Mouse (Mus musculus): ENCODE data around the gene Ern1. TPM values are rescaled to one million over a fixed set of nuclear protein-coding genes. Genes with fewer than 3 reads are reported as not detected.
A peak's percentile ranks its signal among the peaks of the same experiment; 100 is the strongest.

The Ern1 gene
- polyA plus RNA-seq, 1 experiment from 2014 or later: 3.9 TPM

DNA sequence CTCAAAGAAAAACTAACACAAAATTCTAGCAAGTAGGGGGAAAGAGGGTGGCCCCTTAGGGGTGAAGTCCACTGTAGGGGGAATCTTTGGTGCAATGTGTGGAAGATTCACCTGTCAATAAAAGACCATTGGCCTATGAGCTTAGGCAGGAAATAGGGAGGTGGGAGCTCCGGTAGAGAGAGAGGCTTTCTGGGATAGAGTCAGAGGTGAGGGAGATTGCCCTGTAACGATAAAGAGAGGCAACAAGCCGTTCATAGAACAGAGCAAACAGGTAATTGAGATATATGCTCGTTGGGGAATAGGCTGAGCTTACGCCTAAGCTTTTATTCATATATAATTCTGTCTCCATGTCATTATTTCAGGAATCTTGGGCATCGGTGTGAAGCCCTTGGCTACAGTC is 100.6 kb downstream of the Ern1 start:
- no peak for DNase-seq
- H3K4me3 ChIP-seq (replicated peaks): peak overlapping the region; percentile 14; the same call in 1 of the 2 replicates
- H3K36me3 ChIP-seq: no peaks in the 10 kb centered on the region
- H3K27me3 ChIP-seq: no peaks in the 10 kb centered on the region
- no peaks in the 10 kb centered on the region for H3K9me3 ChIP-seq (replicated peaks)
- ATAC-seq (ENCODE audit: low read depth): no peak
- no peak overlapping the region for H3K9ac ChIP-seq
- peak overlapping the region; percentile 70 for H3K27ac ChIP-seq
- peak overlapping the region; percentile 36 for H3K4me2 ChIP-seq
- WGBS (ENCODE audit: insufficient replicate concordance): 34% methylated on average over 6 of the region's 6 CpGs
- H3K4me1 ChIP-seq (replicated peaks): peaks cover 70% of the 10 kb centered on the region

DNA sequence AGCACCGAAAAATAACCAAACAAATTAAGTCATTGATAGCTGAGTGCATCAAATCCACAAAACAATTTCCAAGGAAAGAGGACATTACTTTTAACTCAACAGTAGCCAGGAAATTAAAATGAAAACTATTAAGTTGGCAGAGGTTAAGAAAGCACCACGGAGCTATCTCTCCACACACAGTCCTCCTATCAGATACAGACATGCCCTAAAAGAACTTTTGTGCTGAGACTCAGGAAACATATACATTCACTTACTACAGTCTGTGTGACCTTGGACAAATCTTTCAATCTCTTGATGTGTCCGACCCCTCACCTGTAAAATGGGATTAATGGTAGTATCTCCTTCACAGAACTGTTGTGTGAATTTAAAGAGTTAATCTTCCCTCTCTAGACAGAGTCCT is 101.2 kb downstream of the Ern1 start:
- Histone ChIP-seq H3K27ac (peak overlapping the region; percentile 70; the same call in 1 of the 2 replicates), H3K27me3 (no peaks in the 10 kb centered on the region), H3K4me2 (peak overlapping the region; percentile 23), H3K36me3 (no peaks in the 10 kb centered on the region), H3K9ac (no peak overlapping the region), H3K4me1 (replicated peaks) (peaks cover 72% of the 10 kb centered on the region), H3K4me3 (replicated peaks) (no peak overlapping the region), H3K9me3 (replicated peaks) (no peaks in the 10 kb centered on the region)
- ATAC-seq (ENCODE audit: low read depth): no peak
- 47% methylated on average over 3 of the region's 3 CpGs for WGBS (ENCODE audit: insufficient replicate concordance)
- DNase-seq: no peak

DNA sequence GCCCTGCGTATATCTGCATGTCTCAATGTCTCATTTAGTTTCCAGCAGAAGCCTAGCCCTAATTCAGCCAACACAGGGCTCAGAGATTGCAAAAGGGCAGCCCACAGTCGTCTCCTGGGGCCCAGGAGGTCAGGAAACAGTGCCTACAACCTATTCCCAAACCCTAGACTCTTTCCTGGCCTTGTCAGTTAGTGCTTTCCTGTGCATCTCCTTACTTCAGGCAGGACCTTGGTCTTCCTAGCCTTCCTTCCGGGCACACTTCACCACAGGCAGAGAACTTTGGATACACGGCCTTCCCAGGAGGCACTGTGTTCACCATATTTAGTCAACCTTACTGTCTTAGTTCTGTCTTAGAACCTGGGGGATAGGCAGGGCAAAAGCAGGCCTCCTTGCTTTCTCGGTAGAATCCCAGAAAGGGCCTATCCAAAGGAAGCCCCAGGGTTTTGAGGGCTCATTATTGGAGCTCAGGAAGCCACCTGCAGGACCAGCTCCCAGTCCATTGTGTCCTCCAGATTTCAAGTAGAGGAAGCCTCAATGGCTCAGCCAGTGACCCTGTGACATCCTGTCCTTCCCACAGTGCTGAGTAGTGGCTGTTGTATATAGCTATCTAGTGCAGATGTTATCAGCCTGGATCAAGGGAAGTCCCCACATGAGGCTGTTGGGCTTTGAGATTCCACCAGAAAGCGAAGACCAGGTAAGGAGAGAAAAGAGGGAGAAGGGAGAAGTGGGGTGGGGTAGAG is 104.4 kb downstream of the Ern1 start:
- 35% methylated on average over 6 of the region's 6 CpGs for WGBS (ENCODE audit: insufficient replicate concordance)
- Histone ChIP-seq H3K4me3 (replicated peaks) (no peak overlapping the region), H3K4me2 (no peak overlapping the region)

GRCm38 (mm10) chr11:106382424-106382823 is 105.2 kb downstream of the Ern1 start:
- peak overlapping the region; percentile 43; the same call in 1 of the 2 replicates for H3K9ac ChIP-seq

More for the DNA sequence above, 104.4 kb downstream of the Ern1 start:
- peak overlapping the region; percentile 75 for H3K27ac ChIP-seq
- no peak overlapping the region for H3K9ac ChIP-seq
- 0 out of 2 replicates have a peak, but pooled peaks cover 3% of the 10 kb centered on the region for H3K36me3 ChIP-seq
- no peak for DNase-seq
- H3K9me3 ChIP-seq (replicated peaks): no peaks in the 10 kb centered on the region
- no peaks in the 10 kb centered on the region for H3K27me3 ChIP-seq
- H3K4me1 ChIP-seq (replicated peaks): peaks cover 55% of the 10 kb centered on the region
- no peak for ATAC-seq (ENCODE audit: low read depth)

GRCm38 (mm10) chr11:106381883-106382282 is 105.8 kb downstream of the Ern1 start:
- ATAC-seq (ENCODE audit: low read depth) (no peak), DNase-seq (no peak)
- peak overlapping the region; percentile 42 for H3K4me2 ChIP-seq
- 45% methylated on average over 7 of the region's 7 CpGs for WGBS (ENCODE audit: insufficient replicate concordance)
- H3K27me3 ChIP-seq: no peaks in the 10 kb centered on the region
- peak overlapping the region; percentile 68 for H3K27ac ChIP-seq
- H3K9ac ChIP-seq: peak overlapping the region; percentile 43; the same call in 1 of the 2 replicates
- H3K36me3 ChIP-seq: peaks cover 5% of the 10 kb centered on the region; the same call in 1 of the 2 replicates
- H3K9me3 ChIP-seq (replicated peaks): no peaks in the 10 kb centered on the region
- peak overlapping the region; percentile 40 for H3K4me3 ChIP-seq (replicated peaks)
- H3K4me1 ChIP-seq (replicated peaks): peaks cover 42% of the 10 kb centered on the region

More at GRCm38 (mm10) chr11:106382424-106382823, 105.2 kb downstream of the Ern1 start:
- peak overlapping the region; percentile 40 for H3K4me3 ChIP-seq (replicated peaks)
- H3K27me3 ChIP-seq: no peaks in the 10 kb centered on the region
- 0 out of 2 replicates have a peak, but pooled peaks cover 3% of the 10 kb centered on the region for H3K36me3 ChIP-seq
- ATAC-seq (ENCODE audit: low read depth) (peak; percentile 52), DNase-seq (peak; percentile 28)
- WGBS (ENCODE audit: insufficient replicate concordance): 15% methylated on average over 5 of the region's 5 CpGs
- peak overlapping the region; percentile 42 for H3K4me2 ChIP-seq
- H3K27ac ChIP-seq: peak overlapping the region; percentile 68
- no peaks in the 10 kb centered on the region for H3K9me3 ChIP-seq (replicated peaks)
- H3K4me1 ChIP-seq (replicated peaks): peaks cover 47% of the 10 kb centered on the region

- H3K36me3 ChIP-seq: peaks cover 6% of the 10 kb centered on the region; the same call in 1 of the 2 replicates
- H3K9me3 ChIP-seq (replicated peaks): no peaks in the 10 kb centered on the region
- peak overlapping the region; percentile 42 for H3K4me2 ChIP-seq
- H3K9ac ChIP-seq: no peak overlapping the region
- H3K27ac ChIP-seq: no peak overlapping the region
- no peak for DNase-seq
- H3K4me3 ChIP-seq (replicated peaks): peak overlapping the region; percentile 40
- no peaks in the 10 kb centered on the region for H3K27me3 ChIP-seq
- no peak for ATAC-seq (ENCODE audit: low read depth)
- peaks cover 33% of the 10 kb centered on the region for H3K4me1 ChIP-seq (replicated peaks)
- 71% methylated on average over 11 of the region's 11 CpGs for WGBS (ENCODE audit: insufficient replicate concordance)
Measured at GRCm38 (mm10) chr11:106381011-106381410, 106.6 kb downstream of the Ern1 start.

DNA sequence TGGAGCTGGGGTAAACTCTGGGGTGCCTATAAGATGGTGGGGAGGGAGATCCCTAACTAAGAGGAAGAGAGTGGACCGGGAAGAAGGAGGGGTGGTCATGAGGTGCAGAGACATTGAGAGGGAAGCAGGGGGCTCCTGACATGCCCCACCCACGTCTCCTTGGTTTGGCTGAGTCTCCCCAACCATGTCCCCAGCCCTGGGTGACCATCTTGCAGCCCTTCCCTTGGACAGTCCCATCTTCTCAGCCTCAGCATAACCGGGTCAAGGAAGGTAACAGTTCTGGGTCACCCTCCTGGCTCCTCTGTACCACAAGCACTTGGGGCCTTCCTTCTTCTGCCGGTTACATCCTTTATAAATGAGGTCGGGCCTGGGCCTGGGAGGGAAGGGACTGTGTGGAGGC is 112.7 kb downstream of the Ern1 start:
- H3K27ac ChIP-seq: no peak overlapping the region
- WGBS (ENCODE audit: insufficient replicate concordance): 55% methylated on average over 5 of the region's 5 CpGs
- no peak for DNase-seq
- H3K4me3 ChIP-seq (replicated peaks): no peak overlapping the region
- no peak for ATAC-seq (ENCODE audit: low read depth)
- H3K36me3 ChIP-seq: peaks cover 6% of the 10 kb centered on the region; the same call in 1 of the 2 replicates
- H3K9ac ChIP-seq: no peak overlapping the region
- H3K4me2 ChIP-seq: no peak overlapping the region
- 0 out of 2 replicates have a peak, but pooled peaks cover 5% of the 10 kb centered on the region for H3K4me1 ChIP-seq (replicated peaks)
- no peaks in the 10 kb centered on the region for H3K27me3 ChIP-seq
- no peaks in the 10 kb centered on the region for H3K9me3 ChIP-seq (replicated peaks)

DNA sequence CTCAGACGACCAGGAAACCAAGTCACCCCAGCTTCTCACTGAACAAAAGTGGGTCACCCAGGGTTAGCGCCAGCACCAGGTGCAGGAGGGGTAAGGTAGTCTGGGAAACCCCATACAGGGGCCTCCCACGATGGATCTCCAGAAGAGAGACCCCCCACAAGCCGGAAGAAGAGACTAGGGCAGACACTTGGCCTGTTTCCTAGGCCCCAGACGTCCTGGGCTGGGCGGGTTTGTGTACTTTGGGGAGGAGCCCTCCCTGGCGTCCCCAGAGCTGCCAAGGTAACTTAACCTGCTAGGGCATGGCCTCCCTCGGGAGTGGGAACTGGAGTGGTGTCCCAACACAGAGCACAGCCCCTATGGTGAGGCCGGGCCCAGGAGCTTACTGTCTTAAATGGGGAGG is 113.1 kb downstream of the Ern1 start:
- Histone ChIP-seq H3K9ac (no peak overlapping the region), H3K4me1 (replicated peaks) (0 out of 2 replicates have a peak, but pooled peaks cover 5% of the 10 kb centered on the region), H3K4me2 (no peak overlapping the region), H3K9me3 (replicated peaks) (no peaks in the 10 kb centered on the region), H3K27ac (no peak overlapping the region; the same call in 1 of the 2 replicates), H3K4me3 (replicated peaks) (no peak overlapping the region), H3K27me3 (no peaks in the 10 kb centered on the region), H3K36me3 (peaks cover 6% of the 10 kb centered on the region; the same call in 1 of the 2 replicates)
- 39% methylated on average over 9 of the region's 9 CpGs for WGBS (ENCODE audit: insufficient replicate concordance)
- DNase-seq: no peak
- ATAC-seq (ENCODE audit: low read depth): no peak; the same call in 1 of the 2 replicates

- peaks cover 6% of the 10 kb centered on the region; the same call in 1 of the 2 replicates for H3K36me3 ChIP-seq
- no peak overlapping the region for H3K4me2 ChIP-seq
- no peak overlapping the region for H3K4me3 ChIP-seq (replicated peaks)
- H3K4me1 ChIP-seq (replicated peaks): 0 out of 2 replicates have a peak, but pooled peaks cover 5% of the 10 kb centered on the region
- ATAC-seq (ENCODE audit: low read depth) (no peak), DNase-seq (no peak)
- 47% methylated on average over 11 of the region's 11 CpGs for WGBS (ENCODE audit: insufficient replicate concordance)
- H3K9me3 ChIP-seq (replicated peaks): no peaks in the 10 kb centered on the region
- H3K27ac ChIP-seq: no peak overlapping the region; the same call in 1 of the 2 replicates
- H3K9ac ChIP-seq: no peak overlapping the region
- no peaks in the 10 kb centered on the region for H3K27me3 ChIP-seq
Measured at GRCm38 (mm10) chr11:106373998-106374397, 113.7 kb downstream of the Ern1 start.

DNA sequence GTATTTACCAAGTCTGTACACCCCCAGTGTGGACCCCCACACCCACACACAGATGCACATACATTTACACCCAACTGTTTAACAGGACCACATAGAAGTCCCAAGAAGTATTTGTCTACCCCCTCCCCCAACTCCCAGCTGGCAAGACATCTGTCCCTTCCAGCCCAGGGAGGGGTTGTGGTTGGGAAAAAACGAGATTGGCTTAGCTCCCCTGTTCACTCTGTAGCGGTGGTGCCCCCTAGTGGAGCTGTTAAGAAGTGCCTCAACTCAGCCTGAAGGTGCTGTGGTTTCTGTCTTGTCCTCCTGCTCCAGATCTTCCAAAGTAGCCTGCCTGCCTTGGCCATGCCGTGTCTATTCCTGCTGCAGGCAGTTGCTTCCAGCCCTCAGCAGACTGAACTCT is 121.3 kb downstream of the Ern1 start:
- ATAC-seq (ENCODE audit: low read depth): no peak
- Histone ChIP-seq H3K9me3 (replicated peaks) (no peaks in the 10 kb centered on the region), H3K4me2 (no peak overlapping the region)

GRCm38 (mm10) chr11:106365366-106365765 is 122.3 kb downstream of the Ern1 start, which contains the start of gene Prr29:
Gene Prr29 (plus strand): TSS chr11:106365472.
- Histone ChIP-seq H3K9ac (no peak within 1 kb of the TSS), H3K4me1 (replicated peaks) (peaks cover 12% of the 10 kb centered on the region), H3K9me3 (replicated peaks) (no peaks in the 10 kb centered on the region), H3K36me3 (no peaks in the 10 kb centered on the region), H3K27me3 (no peaks in the 10 kb centered on the region), H3K27ac (no peak within 1 kb of the TSS), H3K4me2 (no peak within 1 kb of the TSS), H3K4me3 (replicated peaks) (no peak within 1 kb of the TSS)
- DNase-seq: no peak
- no peak for ATAC-seq (ENCODE audit: low read depth)
- 44% methylated on average over 10 of the region's 10 CpGs for WGBS (ENCODE audit: insufficient replicate concordance)

More for the DNA sequence above, 121.3 kb downstream of the Ern1 start:
- H3K36me3 ChIP-seq: no peaks in the 10 kb centered on the region
- no peak overlapping the region for H3K27ac ChIP-seq
- no peaks in the 10 kb centered on the region for H3K27me3 ChIP-seq
- peak; percentile 48 for DNase-seq
- 8% methylated on average over 3 of the region's 3 CpGs for WGBS (ENCODE audit: insufficient replicate concordance)
- H3K4me3 ChIP-seq (replicated peaks): no peak overlapping the region
- H3K9ac ChIP-seq: no peak overlapping the region
- peaks cover 12% of the 10 kb centered on the region for H3K4me1 ChIP-seq (replicated peaks)

Measured in liver, embryonic 13.5 days (tissue).